Mouse (Mus musculus): ENCODE results near the gene Odf3b.

Odf3b gene

GRCm38 (mm10) chr15:89374801-89375534 is 4.1 kb downstream of the Odf3b start:
- no peak for DNase-seq

- DNase-seq, result no peak
Measured at GRCm38 (mm10) chr15:89374340-89374739, 4.7 kb downstream of the Odf3b start.

- DNase-seq, result peak; percentile 91
Measured at GRCm38 (mm10) chr15:89373762-89374248, 5.3 kb downstream of the Odf3b start, which contains the start of gene Sco2. TSS of gene Sco2 (minus strand) at chr15:89373846.

- peak; percentile 89 for DNase-seq
Measured at GRCm38 (mm10) chr15:89373027-89373761, 5.9 kb downstream of the Odf3b start.

GRCm38 (mm10) chr15:89372536-89372935 is 6.5 kb downstream of the Odf3b start:
- DNase-seq, result no peak

DNA sequence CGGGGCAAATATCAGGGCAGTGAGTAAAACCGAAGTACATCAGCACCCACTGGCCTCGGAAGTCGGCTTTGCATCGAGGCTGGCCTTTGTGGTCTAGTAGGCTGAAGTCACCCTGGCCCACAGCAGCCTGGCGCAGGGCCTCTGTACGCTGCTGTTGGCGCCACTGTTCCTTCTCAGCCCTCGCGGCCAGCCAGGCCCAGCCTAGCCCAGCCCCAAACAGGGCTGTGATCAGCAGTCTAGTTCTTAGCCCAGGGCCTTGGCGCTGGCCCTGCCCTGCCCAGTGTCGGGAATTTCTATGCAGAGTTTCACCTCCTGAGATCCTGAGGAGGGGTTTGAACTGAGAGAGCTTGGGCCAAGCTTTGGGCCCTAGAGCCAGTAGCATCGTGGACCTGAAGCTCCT is 7.0 kb downstream of the Odf3b start:
- no peak for DNase-seq

GRCm38 (mm10) chr15:89365141-89365551 is 13.9 kb downstream of the Odf3b start:
- DNase-seq, result no peak

DNA sequence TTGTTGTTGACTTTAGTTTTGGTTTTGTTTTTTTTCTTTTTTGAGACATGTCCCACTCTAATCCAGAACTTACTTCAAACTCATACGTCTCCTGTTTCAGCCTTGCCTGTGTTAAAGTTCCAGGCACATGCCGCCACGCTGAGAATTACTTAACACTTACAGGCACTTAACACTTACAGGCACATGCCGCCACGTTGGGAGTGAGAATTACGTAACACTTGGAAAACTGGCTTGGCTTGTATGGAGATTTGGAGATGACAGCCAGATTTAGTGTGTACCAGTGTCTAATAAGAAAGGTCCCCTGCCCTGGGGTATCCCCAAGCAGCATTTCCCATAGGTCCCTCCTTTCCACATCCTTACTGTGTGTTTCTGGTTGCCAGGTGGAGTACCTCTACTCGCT is 16.0 kb downstream of the Odf3b start:
- DNase-seq, result no peak

GRCm38 (mm10) chr15:89358784-89359183 is 20.3 kb downstream of the Odf3b start:
- DNase-seq, result no peak

DNA sequence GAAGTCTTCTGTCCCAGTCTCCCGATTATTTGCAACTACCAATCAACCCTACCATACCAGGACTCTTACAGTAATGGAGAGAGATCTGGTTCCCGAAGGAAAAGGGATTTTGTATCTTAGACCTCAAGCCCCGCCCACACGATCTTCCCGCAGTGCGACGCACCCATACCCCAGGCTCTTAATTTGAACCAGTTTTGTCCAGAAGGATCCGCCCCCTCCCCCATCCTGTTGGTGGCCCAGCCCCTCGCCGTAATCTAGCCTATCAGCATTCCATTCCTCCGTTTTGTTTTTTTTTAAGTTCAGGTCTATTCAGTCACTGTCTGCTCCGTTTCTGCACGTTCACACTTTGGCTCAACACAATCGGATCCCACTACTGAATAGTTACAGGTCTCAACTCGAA is 22.7 kb downstream of the Odf3b start:
- DNase-seq, result peak; percentile 49

DNA sequence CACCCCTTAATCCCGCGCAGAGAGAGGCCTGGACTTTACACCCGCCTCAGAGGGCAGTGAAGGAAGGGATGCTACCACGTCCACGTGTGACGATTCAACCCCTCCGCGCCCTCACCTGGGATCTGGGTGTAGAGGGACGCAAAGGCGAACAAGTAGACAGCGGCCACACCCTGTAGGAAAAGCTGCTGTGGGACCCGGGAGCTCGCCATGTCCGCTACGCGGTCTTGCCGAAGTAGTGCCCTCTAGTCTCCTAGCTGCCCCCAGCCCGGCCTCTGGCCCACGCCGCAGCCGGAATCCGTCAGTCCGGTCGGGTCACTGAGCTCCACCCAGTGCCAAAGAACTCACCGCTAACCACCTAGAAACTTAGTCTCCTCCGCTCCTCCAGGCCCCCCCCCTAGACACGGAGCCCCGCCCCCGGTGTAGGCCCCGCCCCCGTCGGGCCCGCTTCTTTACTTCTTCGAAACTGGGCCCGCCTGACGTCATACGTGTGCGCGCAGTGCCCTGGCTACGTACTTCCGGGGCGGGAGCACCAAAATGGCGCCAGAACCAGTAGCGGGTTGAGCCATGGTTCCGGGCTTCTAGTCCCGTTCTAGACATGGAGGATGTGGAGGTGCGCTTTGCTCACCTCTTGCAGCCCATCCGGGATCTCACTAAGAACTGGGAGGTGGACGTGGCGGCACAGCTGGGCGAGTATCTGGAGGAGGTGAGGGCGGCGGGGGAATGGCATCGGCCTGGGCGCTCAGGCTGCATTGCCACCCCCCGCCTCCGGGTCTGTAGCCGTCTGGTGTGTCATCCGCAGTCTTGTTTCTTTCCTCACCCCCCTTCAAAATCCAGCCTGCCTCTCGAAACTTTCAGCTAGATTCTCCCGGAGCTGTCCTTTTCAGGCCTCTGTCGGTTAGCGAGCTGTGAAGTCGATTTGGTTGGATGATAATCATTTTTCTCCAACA is 23.6 kb downstream of the Odf3b start, which contains the start of the genes Lmf2 and Ncaph2:
Gene Lmf2, minus strand, starts transcription at position 419 of the 947 bp plus-strand sequence.
Gene Ncaph2, plus strand, starts transcription at position 479 of the 947 bp plus-strand sequence.
- DNase-seq, result peak; percentile 95

GRCm38 (mm10) chr15:89354455-89354854 is 24.6 kb downstream of the Odf3b start:
- DNase-seq, result no peak

- no peak for DNase-seq
Measured at GRCm38 (mm10) chr15:89353837-89354236, 25.2 kb downstream of the Odf3b start.

GRCm38 (mm10) chr15:89352795-89353194 is 26.3 kb downstream of the Odf3b start:
- DNase-seq, result no peak

DNA sequence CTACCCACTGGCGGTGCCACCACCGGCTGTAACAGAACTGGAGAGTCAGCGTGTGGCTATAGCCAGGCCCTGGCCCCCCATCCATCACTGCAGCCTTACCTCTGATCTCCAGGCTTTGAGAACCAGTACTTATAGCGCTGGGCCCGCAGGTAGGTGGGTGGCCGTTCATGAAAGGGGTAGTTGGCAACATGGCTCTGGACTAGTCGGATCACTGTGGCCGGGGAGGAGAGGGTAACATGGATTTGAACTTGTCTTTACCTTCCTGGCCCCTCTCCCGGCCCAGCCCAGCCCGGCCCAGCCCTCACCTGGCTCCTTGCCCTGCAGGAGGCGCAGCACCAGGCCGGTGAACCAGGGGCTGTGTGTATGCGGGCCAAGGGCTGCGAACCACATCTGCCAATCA is 27.0 kb downstream of the Odf3b start:
- DNase-seq, result no peak

GRCm38 (mm10) chr15:89351302-89351701 is 27.8 kb downstream of the Odf3b start:
- DNase-seq, result no peak

DNA sequence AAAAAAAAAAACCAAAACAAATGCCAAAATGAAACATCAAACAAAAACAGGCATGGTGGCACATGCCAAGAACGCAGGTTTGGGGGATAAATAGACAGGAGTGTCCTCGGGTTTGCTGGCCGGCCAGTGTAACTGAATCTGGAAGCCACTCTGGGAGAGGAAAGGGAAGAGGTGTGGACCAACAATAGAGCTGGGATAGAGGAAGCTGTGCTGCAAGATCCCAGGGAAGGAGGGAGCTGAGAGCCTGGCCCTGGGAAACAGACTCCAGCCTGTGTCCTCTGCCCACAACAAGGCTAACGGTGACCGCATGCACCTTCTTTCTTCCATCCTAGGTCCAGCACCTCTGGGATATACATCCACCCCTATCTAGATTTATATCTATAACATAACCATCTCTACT is 28.6 kb downstream of the Odf3b start:
- no peak for DNase-seq

- DNase-seq, result no peak
Measured at GRCm38 (mm10) chr15:89343325-89343724, 35.8 kb downstream of the Odf3b start.

DNA sequence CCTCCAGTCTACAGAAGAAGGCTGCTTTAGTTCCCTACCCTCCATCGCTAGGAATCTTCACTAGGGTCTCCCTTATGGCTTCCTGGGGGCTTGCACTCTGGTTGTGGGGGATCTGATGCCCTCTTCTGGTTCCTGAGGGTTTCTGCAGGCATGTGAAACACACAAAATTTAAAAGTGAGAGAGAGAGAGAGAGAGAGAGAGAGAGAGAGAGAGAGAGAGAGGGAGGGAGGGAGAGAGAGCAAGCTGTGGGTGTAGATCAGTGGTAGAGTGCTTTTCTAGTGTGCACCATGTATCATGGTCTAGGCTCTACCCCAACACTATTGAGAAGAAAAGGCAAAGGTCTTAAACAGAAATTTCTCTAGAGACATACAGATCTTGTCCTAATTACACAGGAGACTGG is 37.4 kb downstream of the Odf3b start:
- no peak for DNase-seq

GRCm38 (mm10) chr15:89340136-89340535 is 38.9 kb downstream of the Odf3b start:
- DNase-seq, result no peak

DNA sequence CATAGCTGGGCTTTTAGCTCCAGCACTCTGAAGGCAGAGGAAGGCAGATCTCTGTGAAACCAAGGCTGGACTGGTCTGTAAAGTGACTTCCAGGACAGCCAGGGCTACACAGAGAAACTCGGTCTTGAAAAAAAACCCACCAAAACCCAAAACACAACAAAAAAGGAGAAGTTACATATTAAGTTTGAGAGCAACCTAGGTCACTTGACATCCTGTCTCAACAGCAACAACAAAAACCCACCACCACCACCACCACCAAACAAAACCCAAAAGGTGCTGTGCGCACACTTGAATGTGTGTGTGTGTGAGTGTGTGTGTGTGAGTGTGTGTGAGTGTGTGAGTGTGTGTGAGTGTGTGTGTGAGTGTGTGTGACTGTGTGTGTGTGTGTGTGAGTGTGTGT is 39.4 kb downstream of the Odf3b start:
- DNase-seq, result no peak

- DNase-seq, result peak; percentile 38
Measured at GRCm38 (mm10) chr15:89336422-89336821, 42.7 kb downstream of the Odf3b start.

Measured in kidney, adult 11 months (tissue).